Mouse (Mus musculus): ENCODE results near the gene Rab3a.

Gene Rab3a

GRCm38 (mm10) chr8:70742176-70742575 is 12.3 kb upstream of the Rab3a start:
- no peak for DNase-seq (ENCODE audit: low read depth, low spot score)

DNA sequence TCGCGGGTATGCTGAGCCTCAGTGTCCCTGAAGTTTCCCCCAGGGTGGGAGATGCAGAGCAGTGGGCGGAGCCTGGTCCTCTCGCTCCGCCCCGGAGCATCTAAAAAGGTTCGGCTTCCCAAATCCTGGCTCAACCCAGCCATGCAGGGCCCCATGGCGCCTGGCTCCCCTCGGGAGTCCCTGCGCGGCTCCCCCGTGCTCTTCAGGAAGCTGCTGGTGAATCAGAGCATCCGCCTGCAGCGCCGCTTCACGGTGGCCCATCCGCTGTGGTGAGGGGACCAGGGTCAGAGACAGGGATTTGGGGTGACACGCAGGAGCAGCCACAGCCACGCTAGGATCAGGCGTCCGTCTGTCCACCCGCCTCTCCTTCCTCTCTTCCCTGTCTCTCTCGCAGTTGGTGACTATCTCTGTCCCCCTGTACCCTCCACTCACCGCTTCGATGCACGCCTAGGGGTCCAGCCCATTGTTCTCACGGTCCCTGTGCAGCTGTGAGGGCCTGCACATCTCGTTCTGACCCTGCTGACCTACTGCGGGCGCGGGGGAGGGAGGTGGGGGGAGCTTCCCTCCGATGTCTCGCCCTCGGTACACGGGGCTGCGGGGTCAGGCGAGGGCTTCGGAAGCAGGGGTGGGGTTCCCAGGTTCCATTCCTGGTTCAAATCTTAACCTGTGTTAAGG is 11.4 kb upstream of the Rab3a start:
- no peak for DNase-seq (ENCODE audit: low read depth, low spot score)

GRCm38 (mm10) chr8:70743656-70744590 is 10.6 kb upstream of the Rab3a start:
- DNase-seq (ENCODE audit: low read depth, low spot score), result no peak

DNA sequence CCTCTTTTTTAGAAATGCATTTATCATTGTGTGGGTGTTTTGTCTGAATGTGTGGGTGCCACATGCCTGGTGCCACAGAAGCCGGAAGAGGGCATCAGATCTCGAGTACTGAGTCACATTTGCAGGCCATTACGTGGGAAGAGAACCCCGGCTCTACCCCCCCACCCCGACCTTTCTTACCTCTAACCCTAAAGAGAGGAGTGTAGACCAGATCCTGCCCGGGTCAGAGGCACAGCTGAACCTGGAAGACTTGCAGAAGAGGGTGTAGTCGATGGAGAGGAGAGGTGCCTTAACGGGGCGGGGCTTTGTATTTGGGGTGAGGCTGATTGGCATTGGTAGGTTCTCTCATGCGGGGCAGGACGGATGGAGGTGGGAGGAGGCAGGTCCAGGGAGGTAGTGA is 9.7 kb upstream of the Rab3a start:
- DNase-seq (ENCODE audit: low read depth, low spot score), result no peak

- no peak for DNase-seq (ENCODE audit: low read depth, low spot score)
Measured at GRCm38 (mm10) chr8:70745691-70746220, 8.7 kb upstream of the Rab3a start.

GRCm38 (mm10) chr8:70746676-70747075 is 7.8 kb upstream of the Rab3a start:
- DNase-seq (ENCODE audit: low read depth, low spot score), result no peak

DNA sequence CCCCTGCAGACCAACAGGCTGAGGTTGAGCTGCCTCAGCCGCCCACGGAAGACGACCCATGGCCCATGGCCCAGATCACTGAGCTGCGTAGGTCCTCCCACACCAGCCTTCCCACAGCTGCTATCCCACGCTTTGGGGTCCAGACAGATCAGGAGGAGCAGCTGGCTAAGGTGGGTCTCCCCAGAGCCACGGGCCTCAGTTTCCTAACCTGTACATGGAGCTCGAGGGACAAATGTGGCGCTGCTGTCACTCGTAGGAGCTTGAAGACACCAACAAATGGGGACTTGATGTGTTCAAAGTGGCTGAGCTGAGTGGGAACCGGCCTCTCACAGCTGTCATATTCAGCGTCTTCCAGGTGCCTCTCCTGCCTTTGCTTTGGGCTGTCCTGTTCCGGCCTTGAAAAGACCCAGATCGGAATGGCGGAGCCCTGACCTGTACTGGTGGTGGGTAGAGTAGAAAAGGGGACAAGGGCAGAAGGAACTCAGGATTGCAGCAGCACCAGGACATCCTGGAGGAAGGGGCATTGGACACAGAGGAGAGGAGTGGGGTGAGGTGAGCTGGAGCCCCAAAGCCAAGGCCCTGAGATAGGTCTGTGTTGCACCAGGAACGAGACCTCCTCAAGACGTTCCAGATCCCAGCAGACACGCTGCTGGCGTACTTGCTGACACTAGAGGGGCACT is 7.1 kb upstream of the Rab3a start:
- no peak for DNase-seq (ENCODE audit: low read depth, low spot score)

DNA sequence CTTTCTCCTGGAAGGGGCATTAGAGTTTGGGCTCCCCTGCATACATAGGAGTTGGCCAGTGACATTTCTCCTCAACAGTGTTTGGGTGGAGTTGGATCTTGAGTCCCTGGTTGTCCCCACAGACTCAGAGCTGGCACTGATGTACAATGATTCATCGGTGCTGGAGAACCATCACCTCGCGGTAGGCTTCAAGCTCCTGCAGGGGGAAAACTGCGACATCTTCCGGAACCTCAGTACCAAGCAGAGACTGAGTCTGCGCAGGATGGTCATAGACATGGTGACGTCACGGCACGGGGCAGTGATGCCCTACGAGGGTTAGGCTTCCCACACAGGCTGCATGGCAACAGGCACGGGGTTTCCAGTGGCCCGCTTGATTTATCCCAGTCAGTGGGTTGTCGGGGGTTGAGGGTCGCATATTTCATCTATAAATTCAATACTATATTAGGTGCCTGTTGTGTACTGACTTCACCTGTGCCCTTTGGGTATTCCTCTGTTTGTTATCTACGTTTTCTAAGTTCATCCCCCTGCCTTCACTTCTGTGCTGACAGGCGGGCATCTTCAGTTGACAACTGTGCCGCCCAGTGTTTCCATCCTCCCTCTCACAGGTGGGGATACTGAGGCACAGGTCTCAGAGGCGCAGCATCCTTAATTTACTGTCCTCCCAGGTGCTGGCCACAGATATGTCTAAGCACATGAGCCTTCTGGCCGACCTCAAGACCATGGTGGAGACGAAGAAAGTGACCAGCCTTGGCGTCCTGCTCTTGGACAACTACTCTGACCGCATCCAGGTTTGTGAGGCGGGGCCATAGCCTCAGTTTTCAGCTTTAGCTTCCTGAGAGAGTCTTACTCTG is 6.0 kb upstream of the Rab3a start:
- DNase-seq (ENCODE audit: low read depth, low spot score), result no peak

DNA sequence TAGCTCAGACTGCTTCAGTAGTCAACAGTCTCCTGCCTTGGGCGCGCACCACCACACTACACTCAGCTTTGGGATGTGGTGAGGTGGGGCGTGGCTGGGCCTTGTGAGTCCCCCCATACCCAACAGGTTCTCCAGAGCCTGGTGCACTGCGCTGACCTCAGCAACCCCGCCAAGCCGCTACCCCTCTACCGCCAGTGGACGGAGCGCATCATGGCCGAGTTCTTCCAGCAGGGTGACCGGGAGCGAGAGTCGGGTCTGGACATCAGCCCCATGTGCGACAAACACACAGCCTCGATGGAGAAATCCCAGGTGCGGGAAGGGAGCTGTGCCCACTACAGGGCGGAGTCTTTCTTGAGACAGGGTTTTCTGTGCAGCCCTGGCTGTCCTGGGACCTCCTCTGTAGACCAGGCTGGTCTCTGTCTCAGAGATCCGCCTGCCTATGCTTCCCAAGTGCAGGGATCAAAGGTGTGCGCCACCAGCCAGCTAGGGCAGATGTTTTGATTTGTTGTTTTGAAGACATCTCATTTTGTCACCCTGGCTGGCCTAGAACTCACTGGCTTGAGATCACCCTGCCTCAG is 5.3 kb upstream of the Rab3a start:
- DNase-seq (ENCODE audit: low read depth, low spot score), result no peak

GRCm38 (mm10) chr8:70750128-70750680 is 4.3 kb upstream of the Rab3a start:
- no peak for DNase-seq (ENCODE audit: low read depth, low spot score)

DNA sequence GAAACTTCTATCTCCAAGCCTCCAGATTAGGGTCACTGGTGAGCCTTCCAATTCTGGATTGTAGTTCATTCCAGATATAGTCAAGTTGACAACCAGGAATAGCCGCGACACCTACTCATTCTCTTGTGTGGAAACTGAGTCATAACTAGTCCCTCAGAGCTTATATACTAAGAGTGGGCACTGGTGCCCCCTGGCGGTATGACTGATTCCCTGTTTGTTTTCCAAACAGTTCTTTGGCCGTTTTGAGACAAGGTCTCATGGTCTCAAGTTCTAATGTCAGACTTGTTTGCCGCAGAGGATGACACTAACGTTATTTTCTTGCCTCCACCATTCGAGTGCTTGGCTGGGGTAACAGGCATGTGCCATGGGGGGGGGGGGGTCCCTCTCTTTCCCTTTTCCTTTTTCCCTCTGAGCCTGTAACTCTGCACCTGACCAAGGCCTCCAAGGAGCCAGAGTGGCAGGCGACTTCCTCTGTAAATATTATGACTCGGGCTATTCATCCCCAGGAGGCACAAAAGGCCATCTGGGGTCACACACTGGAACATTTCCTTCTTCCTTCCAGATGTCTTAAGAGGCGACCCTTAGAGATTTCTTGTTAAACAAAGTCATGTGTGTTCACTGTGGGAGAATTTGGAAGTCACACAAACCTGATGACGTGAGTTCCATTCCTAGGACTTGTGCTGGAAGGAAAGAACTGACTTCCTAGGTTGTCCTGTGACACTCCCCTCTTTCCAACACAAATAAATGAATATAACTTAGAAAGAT is 2.3 kb upstream of the Rab3a start:
- DNase-seq (ENCODE audit: low read depth, low spot score), result no peak

DNA sequence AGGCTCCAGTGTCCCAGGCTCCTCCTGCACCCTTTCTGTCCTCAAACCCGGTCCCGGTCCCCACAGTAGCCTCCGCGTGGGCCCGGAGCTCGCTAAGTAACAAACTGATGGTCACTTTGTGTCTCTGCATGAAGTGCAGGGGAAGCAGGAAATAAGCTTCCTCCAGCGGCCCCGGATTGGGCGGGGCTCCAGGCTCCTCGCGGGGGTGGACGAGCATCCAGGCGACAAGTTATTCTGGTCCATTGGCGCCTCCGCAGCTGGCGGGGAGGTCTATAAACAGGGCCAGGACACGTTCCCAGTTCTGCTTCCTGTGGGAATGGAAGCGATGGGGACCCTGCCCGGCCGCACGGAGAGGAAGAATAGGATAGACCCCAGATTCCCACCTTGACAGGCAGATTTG is 1.3 kb upstream of the Rab3a start:
- no peak for DNase-seq (ENCODE audit: low read depth, low spot score)

DNA sequence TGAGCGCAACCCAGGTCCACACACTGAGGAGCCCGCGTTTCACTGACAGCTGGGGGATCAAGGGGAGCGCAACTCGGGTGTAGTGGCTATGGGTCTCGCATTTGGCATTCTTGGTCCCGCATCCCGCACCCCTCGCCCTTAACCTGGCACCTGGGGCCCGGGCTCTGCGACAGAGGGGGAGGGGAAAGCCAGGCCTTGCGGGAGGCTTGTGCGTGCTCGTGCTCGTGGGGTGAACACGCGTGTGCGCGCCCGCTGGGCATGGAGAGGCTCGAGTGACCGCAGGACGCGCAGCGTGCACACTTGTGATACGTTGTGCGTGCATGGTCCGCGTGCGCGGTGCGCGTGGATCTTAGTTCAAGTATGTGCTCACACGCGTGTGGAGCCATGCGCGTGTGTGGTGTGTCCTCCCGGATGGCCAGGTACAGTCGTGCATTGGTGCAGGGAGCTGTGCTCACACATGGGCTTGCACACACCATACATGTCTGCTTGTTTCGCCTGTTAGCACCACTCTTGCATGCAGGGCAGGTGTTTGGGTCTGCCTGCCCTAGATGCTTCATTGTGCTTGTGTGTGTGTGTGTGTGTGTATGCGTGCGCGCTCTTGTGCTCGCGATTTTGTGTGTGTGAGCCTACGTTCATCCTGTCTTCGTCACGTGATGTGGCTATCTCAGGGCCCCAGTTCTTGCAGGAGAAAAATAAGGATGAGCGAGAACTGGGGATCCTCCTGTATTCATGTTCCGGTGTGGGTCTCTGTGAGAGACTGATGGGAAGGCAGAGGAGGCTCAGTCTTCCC is 587 bp downstream of the Rab3a start:
- DNase-seq (ENCODE audit: low read depth, low spot score), result no peak

- no peak for DNase-seq (ENCODE audit: low read depth, low spot score)
Measured at GRCm38 (mm10) chr8:70755661-70756475, 1.4 kb downstream of the Rab3a start.

DNA sequence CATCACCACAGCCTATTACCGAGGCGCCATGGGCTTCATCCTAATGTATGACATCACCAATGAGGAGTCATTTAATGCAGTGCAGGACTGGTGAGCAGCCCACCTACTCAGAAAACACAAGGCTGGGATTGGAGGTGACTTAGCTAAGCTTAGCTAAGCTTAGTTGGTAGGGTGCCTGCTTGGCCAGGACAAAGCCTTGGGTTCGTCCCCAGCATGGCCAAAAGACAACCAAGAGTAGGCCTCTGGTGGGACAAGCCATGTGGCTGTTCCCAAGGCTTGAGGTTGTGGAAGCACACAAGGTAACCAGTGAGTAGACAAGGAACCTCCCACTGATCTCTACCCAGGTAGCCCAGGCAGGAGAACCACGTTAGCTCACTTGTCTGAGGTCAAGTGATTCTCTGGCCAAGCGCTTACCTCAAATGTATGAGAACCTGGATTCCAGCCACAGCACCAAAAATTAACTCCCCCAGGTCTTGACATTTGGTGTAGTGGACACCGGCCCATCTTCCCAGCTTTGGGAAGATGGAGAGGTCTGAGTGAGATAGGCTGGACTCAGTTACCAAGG is 2.1 kb downstream of the Rab3a start:
- DNase-seq (ENCODE audit: low read depth, low spot score), result no peak

DNA sequence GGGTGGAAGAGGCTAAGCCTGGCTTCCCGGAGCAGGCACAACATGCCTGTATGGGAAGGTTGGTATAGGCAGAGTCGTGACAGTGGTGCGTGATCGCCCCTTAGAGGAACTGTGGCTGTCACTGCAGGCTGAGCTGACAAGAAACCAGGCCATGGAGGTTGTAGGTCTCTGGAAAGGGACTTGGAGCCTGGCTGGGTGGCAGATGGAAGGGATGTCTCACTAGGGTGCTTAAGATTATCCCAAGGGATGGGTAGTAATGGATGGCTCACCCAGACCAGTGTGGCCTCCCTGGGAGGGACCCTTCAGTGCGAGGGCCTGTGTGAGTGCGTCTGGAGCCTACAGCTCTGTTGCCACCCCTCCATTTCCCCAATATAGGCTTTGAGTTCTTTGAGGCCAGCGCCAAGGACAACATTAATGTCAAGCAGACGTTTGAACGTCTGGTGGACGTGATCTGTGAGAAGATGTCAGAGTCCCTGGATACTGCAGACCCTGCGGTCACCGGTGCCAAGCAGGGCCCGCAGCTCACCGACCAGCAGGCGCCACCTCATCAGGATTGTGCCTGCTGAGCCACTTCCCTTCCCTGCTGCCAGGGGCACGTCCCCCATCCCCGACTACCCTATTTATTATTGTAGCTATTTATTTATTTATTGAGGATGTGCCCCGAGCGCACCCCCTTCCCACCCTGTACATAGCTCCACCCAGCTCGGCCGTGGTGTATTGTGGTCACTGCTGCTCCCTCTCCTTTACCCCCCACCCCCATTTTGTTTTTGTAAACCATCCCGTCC is 3.2 kb downstream of the Rab3a start:
- no peak for DNase-seq (ENCODE audit: low read depth, low spot score)

- no peak for DNase-seq (ENCODE audit: low read depth, low spot score)
Measured at GRCm38 (mm10) chr8:70758308-70758615, 3.8 kb downstream of the Rab3a start.
